Mouse (Mus musculus) limb, embryonic 13.5 days (tissue): ENCODE results near the gene St6galnac4. TPM values are rescaled to one million over a fixed set of nuclear protein-coding genes. Genes with fewer than 3 reads are reported as not detected.

ENCODE experiments used
- ATAC-seq: fragments of 200-750 bp; cut with Nextera tagmentation; 2 replicates; pipeline ENCODE4 v1.8.0; 2017; ENCODE audit warnings: low read depth, moderate number of reproducible peaks, moderate TSS enrichment; ENCODE audit not compliant: low FRiP score
- H3K27ac ChIP-seq: fragments of 300-500 bp; sonication (generic); 2 replicates; pipeline ENCODE4 v1.5.1; 2015; ENCODE audit warnings: inconsistent platforms, mild to moderate bottlenecking, moderate library complexity
- H3K27me3 ChIP-seq: fragments of 300-500 bp; sonication (generic); 2 replicates; pipeline ENCODE4 v1.6.1; 2015; ENCODE audit warnings: mild to moderate bottlenecking, inconsistent platforms
- H3K36me3 ChIP-seq: fragments of 300-500 bp; sonication (generic); 2 replicates; pipeline ENCODE4 v1.6.1; 2015; ENCODE audit warnings: inconsistent platforms, mild to moderate bottlenecking, moderate library complexity
- H3K4me1 ChIP-seq: fragments of 300-500 bp; sonication (generic); 2 replicates; pipeline ENCODE4 v1.6.1; 2015; ENCODE audit warnings: inconsistent platforms
- H3K4me2 ChIP-seq: fragments of 300-500 bp; sonication (generic); replicated peaks from 2 replicates; pipeline ENCODE4 v1.6.1; 2015; ENCODE audit warnings: inconsistent platforms, mild to moderate bottlenecking, moderate library complexity
- H3K4me3 ChIP-seq: fragments of 300-500 bp; sonication (generic); 2 replicates; pipeline ENCODE4 v1.5.1; 2015; ENCODE audit warnings: moderate library complexity, mild to moderate bottlenecking, inconsistent platforms
- H3K9ac ChIP-seq: fragments of 300-500 bp; sonication (generic); 2 replicates; pipeline ENCODE4 v1.6.1; 2015; ENCODE audit warnings: mild to moderate bottlenecking, inconsistent platforms
- H3K9me3 ChIP-seq: fragments of 300-500 bp; sonication (generic); 2 replicates; pipeline ENCODE4 v1.6.1; 2016; ENCODE audit warnings: inconsistent platforms
- WGBS: fragments of 180-500 bp; shearing (Covaris S2); methylation state at CpG from one replicate; pipeline ENCODE4 v1.1.7; 2015; 5-methylcytosine and 5-hydroxymethylcytosine counted together
- polyA plus RNA-seq: library from polyadenylated mRNA; unstranded; fragments of >200 nt; fragmentation: Nextera tagmentation; extraction: Ambion mirVana; gene quantifications from 2 replicates; pipeline ENCODE4 v1.2.1, GENCODE M21; 2015

The St6galnac4 gene
- 37.2 and 39.5 TPM in 2 replicates for polyA plus RNA-seq

GRCm38 (mm10) chr2:32586871-32587351 is at the start of gene St6galnac4:
St6galnac4 (plus strand) TSS chr2:32587095.
- peak within 1 kb of the TSS; percentile 81 for H3K4me2 ChIP-seq
- no peaks in the 10 kb centered on the region for H3K9me3 ChIP-seq
- H3K36me3 ChIP-seq = peaks cover 13% of the 10 kb centered on the region; the same call in 1 of the 2 replicates
- H3K27me3 ChIP-seq = peaks cover 12% of the 10 kb centered on the region
- WGBS = 1% methylated on average over 38 of the region's 38 CpGs
- ATAC-seq = peak; percentile 86
- peaks cover 40% of the 10 kb centered on the region for H3K4me1 ChIP-seq
- no peak within 1 kb of the TSS for H3K27ac ChIP-seq
- peak within 1 kb of the TSS; percentile 62 for H3K4me3 ChIP-seq
- peak within 1 kb of the TSS; percentile 72 for H3K9ac ChIP-seq

- H3K9ac ChIP-seq = peak overlapping the region; percentile 95
- ATAC-seq = no peak
Observed at GRCm38 (mm10) chr2:32537360-32537905, 49.5 kb upstream of the St6galnac4 start.

GRCm38 (mm10) chr2:32537941-32538340 is 49.0 kb upstream of the St6galnac4 start:
- Histone ChIP-seq H3K27ac (0 out of 2 replicates have a peak overlapping the region, but pooled peaks have one; percentile 97), H3K36me3 (no peaks in the 10 kb centered on the region), H3K4me3 (peak overlapping the region; percentile 90), H3K9me3 (no peaks in the 10 kb centered on the region), H3K4me2 (peak overlapping the region; percentile 94), H3K27me3 (no peaks in the 10 kb centered on the region), H3K4me1 (peaks cover 85% of the 10 kb centered on the region), H3K9ac (peak overlapping the region; percentile 95)
- WGBS = 58% methylated on average over 5 of the region's 5 CpGs
- no peak for ATAC-seq

More at GRCm38 (mm10) chr2:32537360-32537905, 49.5 kb upstream of the St6galnac4 start:
- H3K9me3 ChIP-seq = no peaks in the 10 kb centered on the region
- H3K27ac ChIP-seq = peak overlapping the region; percentile 97
- peaks cover 80% of the 10 kb centered on the region for H3K4me1 ChIP-seq
- H3K36me3 ChIP-seq = no peaks in the 10 kb centered on the region
- WGBS = 6% methylated on average over 9 of the region's 9 CpGs
- H3K4me3 ChIP-seq = peak overlapping the region; percentile 90
- peak overlapping the region; percentile 94 for H3K4me2 ChIP-seq
- H3K27me3 ChIP-seq = no peaks in the 10 kb centered on the region

GRCm38 (mm10) chr2:32538461-32538860 is 48.4 kb upstream of the St6galnac4 start:
- 61% methylated on average over 4 of the region's 4 CpGs for WGBS
- Histone ChIP-seq H3K27me3 (no peaks in the 10 kb centered on the region), H3K4me2 (peak overlapping the region; percentile 94), H3K27ac (peak overlapping the region; percentile 72; the same call in 1 of the 2 replicates), H3K4me1 (peaks cover 84% of the 10 kb centered on the region), H3K9ac (no peak overlapping the region), H3K36me3 (no peaks in the 10 kb centered on the region), H3K9me3 (no peaks in the 10 kb centered on the region), H3K4me3 (peak overlapping the region; percentile 90; the same call in 1 of the 2 replicates)
- ATAC-seq = no peak

- Histone ChIP-seq H3K36me3 (peaks cover 7% of the 10 kb centered on the region), H3K4me3 (no peak overlapping the region), H3K4me2 (peak overlapping the region; percentile 94), H3K27me3 (no peaks in the 10 kb centered on the region), H3K9me3 (no peaks in the 10 kb centered on the region), H3K27ac (peak overlapping the region; percentile 72), H3K9ac (peak overlapping the region; percentile 46), H3K4me1 (peaks cover 74% of the 10 kb centered on the region)
- ATAC-seq = no peak
- 73% methylated on average over 14 of the region's 14 CpGs for WGBS
Observed at GRCm38 (mm10) chr2:32539452-32539981, 47.4 kb upstream of the St6galnac4 start.

- H3K4me3 ChIP-seq = no peak overlapping the region
- peaks cover 68% of the 10 kb centered on the region for H3K4me1 ChIP-seq
- H3K9ac ChIP-seq = no peak overlapping the region
- no peaks in the 10 kb centered on the region for H3K27me3 ChIP-seq
- H3K27ac ChIP-seq = no peak overlapping the region
- no peak for ATAC-seq
- 0 out of 2 replicates have a peak overlapping the region, but pooled peaks have one; percentile 9 for H3K4me2 ChIP-seq
- H3K9me3 ChIP-seq = no peaks in the 10 kb centered on the region
- peaks cover 20% of the 10 kb centered on the region for H3K36me3 ChIP-seq
- 92% methylated on average over 2 of the region's 2 CpGs for WGBS
Observed at GRCm38 (mm10) chr2:32541333-32541908, 45.5 kb upstream of the St6galnac4 start.

- Histone ChIP-seq H3K9me3 (no peaks in the 10 kb centered on the region), H3K4me3 (no peak overlapping the region), H3K27me3 (no peaks in the 10 kb centered on the region), H3K36me3 (peaks cover 20% of the 10 kb centered on the region), H3K27ac (no peak overlapping the region), H3K4me1 (peaks cover 62% of the 10 kb centered on the region), H3K9ac (no peak overlapping the region; the same call in 1 of the 2 replicates), H3K4me2 (no peak overlapping the region)
- 87% methylated on average over 4 of the region's 4 CpGs for WGBS
- ATAC-seq = no peak
Observed at GRCm38 (mm10) chr2:32541986-32542573, 44.8 kb upstream of the St6galnac4 start.

- Histone ChIP-seq H3K9ac (no peak overlapping the region), H3K4me1 (peaks cover 52% of the 10 kb centered on the region), H3K4me2 (no peak overlapping the region), H3K4me3 (no peak overlapping the region), H3K27me3 (no peaks in the 10 kb centered on the region), H3K9me3 (no peaks in the 10 kb centered on the region), H3K27ac (no peak overlapping the region), H3K36me3 (peaks cover 23% of the 10 kb centered on the region)
- no peak; the same call in 1 of the 2 replicates for ATAC-seq
- 84% methylated on average over 3 of the region's 3 CpGs for WGBS
Observed at GRCm38 (mm10) chr2:32543031-32543449, 43.9 kb upstream of the St6galnac4 start.

- Histone ChIP-seq H3K9ac (no peak overlapping the region), H3K4me1 (peaks cover 39% of the 10 kb centered on the region)
- 91% methylated on average over 1 of the region's 1 CpGs for WGBS
Observed at GRCm38 (mm10) chr2:32546951-32547350, 39.9 kb upstream of the St6galnac4 start.

GRCm38 (mm10) chr2:32547380-32547779 is 39.5 kb upstream of the St6galnac4 start:
- no peak for ATAC-seq
- Histone ChIP-seq H3K4me1 (peaks cover 35% of the 10 kb centered on the region), H3K27me3 (no peaks in the 10 kb centered on the region), H3K27ac (no peak overlapping the region), H3K36me3 (peaks cover 23% of the 10 kb centered on the region), H3K4me2 (no peak overlapping the region), H3K9ac (no peak overlapping the region), H3K4me3 (no peak overlapping the region), H3K9me3 (no peaks in the 10 kb centered on the region)
- 89% methylated on average over 5 of the region's 5 CpGs for WGBS

More at GRCm38 (mm10) chr2:32546951-32547350, 39.9 kb upstream of the St6galnac4 start:
- Histone ChIP-seq H3K27me3 (no peaks in the 10 kb centered on the region), H3K9me3 (no peaks in the 10 kb centered on the region), H3K36me3 (peaks cover 23% of the 10 kb centered on the region), H3K4me3 (no peak overlapping the region), H3K27ac (no peak overlapping the region), H3K4me2 (no peak overlapping the region)
- no peak for ATAC-seq

- Histone ChIP-seq H3K9me3 (no peaks in the 10 kb centered on the region), H3K36me3 (peaks cover 23% of the 10 kb centered on the region), H3K9ac (no peak overlapping the region), H3K4me3 (no peak overlapping the region), H3K27me3 (no peaks in the 10 kb centered on the region), H3K4me1 (peaks cover 27% of the 10 kb centered on the region), H3K27ac (no peak overlapping the region), H3K4me2 (no peak overlapping the region)
- ATAC-seq = no peak
- 96% methylated on average over 7 of the region's 7 CpGs for WGBS
Observed at GRCm38 (mm10) chr2:32547964-32548739, 38.7 kb upstream of the St6galnac4 start.
